Mouse (Mus musculus): ENCODE data around the gene Nfkbib.

DNA sequence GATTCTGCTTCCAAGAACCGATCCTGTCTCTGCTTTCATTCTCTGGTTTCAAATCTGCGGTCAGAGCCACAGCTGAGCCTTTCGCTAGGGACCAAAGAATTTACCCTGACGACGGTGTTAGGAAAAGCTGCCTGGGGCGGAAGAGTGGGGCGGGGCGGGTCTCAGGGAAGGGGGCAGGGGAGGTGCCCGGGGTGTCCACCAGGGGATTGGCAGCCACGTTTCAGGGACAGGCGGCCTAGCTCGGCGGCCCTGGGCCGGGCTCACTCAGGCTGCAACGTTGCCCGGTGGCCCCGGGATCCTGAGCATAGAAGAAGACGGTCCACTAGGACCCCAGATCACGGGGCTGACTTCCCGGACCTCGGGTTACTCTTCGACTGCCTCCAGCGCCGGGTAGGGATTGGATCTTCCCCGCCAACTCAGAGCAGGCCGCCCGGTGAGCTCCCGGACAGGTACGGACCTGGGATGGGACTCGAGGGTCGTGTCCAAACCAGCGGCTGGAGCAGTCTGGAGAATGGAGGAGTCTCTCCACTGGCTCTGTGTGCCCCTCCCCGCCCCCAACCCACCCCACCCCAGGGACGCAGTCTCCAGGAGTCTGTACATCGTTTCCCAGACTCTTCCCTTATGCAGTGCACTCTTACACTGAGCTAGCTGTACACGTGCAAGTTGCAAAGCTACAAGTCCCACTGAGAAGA, 50.6 kb downstream of the Nfkbib start, which contains the start of gene Fbxo17:
- TF ChIP-seq POLR2A (IDR thresholded peaks at IDR 0.05; ENCODE audit: extremely low read depth, insufficient read depth, low read length) = no peak
- TF ChIP-seq CTCF (IDR thresholded peaks at IDR 0.05; ENCODE audit: extremely low read depth, insufficient read depth, low read length) = no peak

Data from cortical plate, adult 2 months (tissue).